Mouse (Mus musculus) G1E (cell line): ENCODE data around the gene Pcx. TPM values are rescaled to one million over a fixed set of nuclear protein-coding genes. Genes with fewer than 3 reads are reported as not detected.

ENCODE experiments used
- ATAC-seq: 2 replicates; pipeline ENCODE4 v1.8.0; 2016; ENCODE audit warnings: mild to moderate bottlenecking; ENCODE audit not compliant: insufficient number of reproducible peaks, poor library complexity, low FRiP score, severe bottlenecking; ENCODE audit errors: extremely low read depth
- DNase-seq: peaks from one replicate; pipeline ENCODE4 v3.0.0; 2012; ENCODE audit warnings: low spot score
- H3K27me3 ChIP-seq: 2 replicates; pipeline ENCODE4 v1.6.1; 2012; ENCODE audit warnings: mild to moderate bottlenecking, low read length, inconsistent platforms; ENCODE audit not compliant: insufficient read depth
- H3K36me3 ChIP-seq: replicated peaks from 2 replicates; pipeline ENCODE3; 2012; ENCODE audit warnings: mild to moderate bottlenecking, inconsistent platforms
- H3K4me1 ChIP-seq: 2 replicates; pipeline ENCODE4 v1.6.1; 2012; ENCODE audit warnings: low read depth, low read length, inconsistent platforms, mixed read lengths; ENCODE audit not compliant: insufficient read depth
- H3K4me3 ChIP-seq: 2 replicates; pipeline ENCODE4 v1.5.1; 2012; ENCODE audit warnings: low read depth, mild to moderate bottlenecking, inconsistent platforms, low read length, moderate library complexity, mixed read lengths
- H3K9me3 ChIP-seq: replicated peaks from 2 replicates; pipeline ENCODE4 v1.6.1; 2012; ENCODE audit warnings: inconsistent platforms
- CTCF ChIP-seq: IDR thresholded peaks from 2 replicates; pipeline ENCODE4 v1.5.1; 2012; ENCODE audit warnings: low read depth, low read length, inconsistent platforms, mixed read lengths
- GATA1 ChIP-seq: IDR thresholded peaks from 2 replicates; pipeline ENCODE4 v1.6.1; 2012; ENCODE audit warnings: borderline replicate concordance, low read length, inconsistent platforms, mixed read lengths
- GATA2 ChIP-seq: IDR thresholded peaks from 2 replicates; pipeline ENCODE4 v1.6.1; 2012; ENCODE audit warnings: low read depth, low read length, inconsistent platforms, borderline replicate concordance
- POLR2AphosphoS5 ChIP-seq: IDR thresholded peaks from 2 replicates; pipeline ENCODE4 v1.6.1; 2012; ENCODE audit warnings: low read depth, low read length, inconsistent platforms; ENCODE audit not compliant: insufficient replicate concordance
- TAL1 ChIP-seq: conservative IDR thresholded peaks from 2 replicates; pipeline ENCODE4 v1.6.1; 2012; ENCODE audit warnings: low read depth, low read length, inconsistent platforms, mixed read lengths
- polyA plus RNA-seq: library from polyadenylated mRNA; stranded (reverse); fragments of >175 nt; gene quantifications from 2 replicates; pipeline ENCODE4 v1.2.3, GENCODE M21; 2012
- total RNA-seq, 2 experiments: library from RNA; stranded (forward) in 1 of 2; stranded (reverse) in 1 of 2; fragments of 200-1000 nt in 1 of 2; fragments of >200 nt in 1 of 2; fragmentation: Nextera tagmentation in 1 of 2; gene quantifications; 2 replicates each; pipeline ENCODE4 v1.2.3; 2014 to 2017

Gene Pcx
- total and polyA plus RNA-seq, 3 experiments: 2.2 to 26.3 (median 12.9) TPM

DNA sequence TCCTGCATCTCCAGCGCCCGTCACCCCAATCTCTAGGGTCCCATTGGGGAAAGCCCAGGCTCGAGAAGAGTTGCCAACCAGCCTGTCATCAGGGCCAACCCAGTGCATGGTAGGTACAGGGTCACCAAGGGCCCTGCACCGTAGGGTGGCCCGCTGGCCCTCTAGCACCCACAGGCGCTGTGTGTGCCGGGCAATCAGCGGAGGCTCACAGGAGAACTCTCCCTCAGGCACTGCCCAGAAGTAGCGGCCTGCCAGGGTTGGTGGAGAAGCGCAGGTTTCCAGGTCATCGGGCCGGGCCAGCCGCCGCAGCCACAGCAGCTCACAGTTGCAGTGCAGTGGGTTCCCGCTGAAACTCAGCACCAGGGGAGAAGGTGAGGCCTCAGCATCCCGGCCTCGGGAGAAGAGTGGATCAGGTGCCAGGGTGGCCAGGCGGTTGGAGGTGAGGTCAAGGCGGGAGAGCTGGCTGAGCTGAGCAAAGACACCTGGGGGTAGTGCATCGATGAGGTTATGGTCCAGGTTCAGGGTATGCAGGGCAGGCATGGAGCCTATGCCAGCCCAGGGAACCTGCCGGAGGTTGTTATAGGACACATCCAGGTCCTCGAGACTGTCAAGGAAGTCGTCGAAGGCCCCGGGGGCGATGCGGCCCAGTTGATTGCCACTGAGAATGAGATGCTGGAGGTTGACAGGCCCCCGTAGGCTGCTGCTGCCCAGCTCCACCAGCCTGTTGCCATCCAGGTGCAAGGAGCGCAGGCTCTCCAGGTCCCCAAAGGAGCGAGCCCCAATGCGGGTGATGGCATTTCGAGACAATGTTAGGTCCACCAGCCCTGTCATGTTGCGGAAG, 103.4 kb downstream of the Pcx start:
- Histone ChIP-seq H3K4me3 (no peak overlapping the region), H3K36me3 (peaks cover 3% of the 10 kb centered on the region), H3K4me1 (peaks cover 21% of the 10 kb centered on the region), H3K27me3 (peaks cover 61% of the 10 kb centered on the region), H3K9me3 (no peaks in the 10 kb centered on the region)
- TF ChIP-seq GATA1 (no peak), CTCF (no peak), POLR2AphosphoS5 (no peak), TAL1 (no peak), GATA2 (no peak)
- ATAC-seq: no peak
- DNase-seq: no peak

DNA sequence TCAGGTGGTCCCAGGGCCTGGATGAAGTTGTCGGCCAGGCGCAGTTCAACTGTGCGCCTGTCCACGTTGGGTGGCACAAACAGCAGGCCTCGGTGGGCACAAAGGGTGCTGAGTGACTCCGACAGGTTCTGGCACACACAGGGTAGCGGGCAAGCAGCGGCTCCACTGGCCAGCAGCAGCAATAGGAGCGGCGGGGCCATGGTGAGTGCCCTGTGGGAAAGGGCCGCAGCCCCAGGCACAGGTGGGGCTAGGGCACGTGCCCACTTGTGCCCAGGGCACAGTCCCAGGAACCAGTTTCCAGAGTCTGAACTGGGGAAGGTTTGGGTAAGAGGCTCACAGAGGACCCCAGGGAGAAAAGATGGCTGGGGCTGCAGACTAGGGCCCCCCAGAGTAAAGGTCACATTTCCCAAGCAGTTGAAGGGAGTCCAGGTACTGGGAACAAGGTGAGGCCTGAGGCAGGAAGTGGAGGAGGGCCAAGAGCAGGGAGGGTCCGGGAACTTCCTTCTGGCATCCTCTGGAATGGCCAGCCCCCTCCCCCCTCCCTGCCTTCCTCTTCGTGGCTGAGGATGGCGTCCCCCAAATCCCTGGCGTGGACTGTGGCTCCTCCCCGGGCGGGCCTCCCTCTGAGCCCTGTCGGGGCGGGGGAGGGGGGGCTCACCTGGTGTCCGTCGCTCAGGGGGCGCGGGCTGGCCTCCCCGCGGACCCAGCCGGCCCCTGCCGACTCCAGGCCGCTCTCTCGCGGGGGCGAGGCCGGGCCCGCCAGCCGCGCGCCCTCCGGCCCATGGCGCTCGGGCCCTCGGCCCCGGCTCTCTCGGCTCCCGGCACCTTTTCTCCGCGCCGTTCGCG, 104.3 kb downstream of the Pcx start:
- Histone ChIP-seq H3K4me1 (peaks cover 21% of the 10 kb centered on the region), H3K9me3 (no peaks in the 10 kb centered on the region), H3K36me3 (peaks cover 10% of the 10 kb centered on the region), H3K27me3 (peaks cover 58% of the 10 kb centered on the region), H3K4me3 (peak overlapping the region; percentile 70)
- ATAC-seq (no peak), DNase-seq (no peak)
- TF ChIP-seq GATA2 (no peak), TAL1 (no peak), GATA1 (no peak), POLR2AphosphoS5 (no peak), CTCF (no peak)

DNA sequence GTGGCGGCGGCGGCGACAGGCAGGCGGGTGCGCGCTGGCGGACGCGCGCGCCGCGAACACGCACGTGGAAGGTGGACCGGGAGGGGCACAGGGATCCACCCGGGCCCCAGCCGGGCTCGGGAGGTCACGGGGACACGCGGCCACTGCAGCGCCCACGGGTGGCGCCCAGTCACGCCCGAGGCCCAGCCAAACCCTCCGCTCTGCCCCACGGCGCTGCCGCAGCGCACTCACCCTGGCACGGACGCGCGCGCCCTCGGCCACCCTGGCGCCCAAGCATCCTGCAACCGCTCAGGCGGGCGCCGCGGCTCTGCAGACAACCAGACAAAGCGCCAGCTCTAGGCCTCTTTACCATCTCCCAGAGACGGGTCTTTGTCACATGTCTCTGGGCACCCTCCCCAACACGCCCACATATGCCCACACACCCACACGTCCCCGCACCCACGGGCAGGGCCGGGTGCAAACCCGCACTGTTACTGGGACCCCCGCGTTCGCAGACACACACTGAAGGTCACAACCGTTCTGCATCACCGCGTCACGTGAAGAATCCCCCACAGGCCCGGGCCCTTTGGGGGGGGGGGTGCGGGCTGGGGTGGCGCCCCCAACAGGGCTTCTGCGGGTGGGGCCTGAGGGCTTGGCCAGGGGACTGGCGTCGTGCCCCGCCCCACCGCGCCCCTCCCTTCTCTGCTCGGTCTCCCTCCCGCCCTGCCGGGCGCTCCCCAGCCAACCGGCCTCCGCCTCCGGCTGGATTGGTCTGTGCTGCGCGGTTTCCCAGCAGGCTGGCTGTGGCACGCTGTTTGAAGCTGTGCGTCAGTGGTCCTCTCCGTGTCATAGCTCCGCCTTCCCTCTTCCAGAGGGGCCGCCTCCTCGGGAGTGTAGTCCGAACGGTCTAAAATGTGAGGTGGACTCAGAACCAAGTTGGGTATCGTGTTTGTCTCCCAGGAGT, 105.2 kb downstream of the Pcx start, which contains the start of gene Lrfn4:
Lrfn4 (minus strand) TSS at position 517 of the 943 bp plus-strand sequence.
- H3K27me3 ChIP-seq: peaks cover 52% of the 10 kb centered on the region
- peaks cover 21% of the 10 kb centered on the region for H3K4me1 ChIP-seq
- H3K9me3 ChIP-seq: no peaks in the 10 kb centered on the region
- TF ChIP-seq CTCF (no peak), TAL1 (no peak), GATA2 (no peak), GATA1 (no peak), POLR2AphosphoS5 (no peak)
- ATAC-seq (peak; percentile 54), DNase-seq (peak; percentile 79)
- peaks cover 19% of the 10 kb centered on the region for H3K36me3 ChIP-seq
- peak within 1 kb of the TSS; percentile 70 for H3K4me3 ChIP-seq

DNA sequence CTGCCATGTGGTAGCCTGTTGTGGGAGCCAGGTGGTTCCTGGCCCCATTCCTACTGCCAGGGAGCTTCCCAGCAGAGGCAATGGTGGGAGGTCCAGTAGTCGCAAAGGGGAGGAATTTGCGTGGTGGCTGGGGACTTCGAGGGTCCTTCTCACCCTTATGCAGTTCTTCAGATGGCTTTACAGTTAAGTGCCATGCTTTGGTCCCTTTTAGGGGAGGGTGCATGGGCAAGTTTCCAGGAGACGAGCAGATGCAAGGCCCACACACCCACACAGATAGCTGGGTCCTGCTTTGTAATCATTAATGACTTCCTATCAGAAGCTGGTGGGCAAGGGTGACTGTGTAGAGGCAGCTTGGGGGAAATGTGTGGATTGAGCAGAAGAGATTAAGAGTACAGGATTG, 106.3 kb downstream of the Pcx start:
- peaks cover 30% of the 10 kb centered on the region for H3K36me3 ChIP-seq
- no peak for TF ChIP-seq GATA2
- TF ChIP-seq POLR2AphosphoS5: no peak
- TF ChIP-seq CTCF: no peak
- no peak for TF ChIP-seq GATA1
- no peak for TF ChIP-seq TAL1
- H3K4me1 ChIP-seq: peaks cover 21% of the 10 kb centered on the region
- no peaks in the 10 kb centered on the region for H3K9me3 ChIP-seq
- ATAC-seq: no peak
- H3K27me3 ChIP-seq: peaks cover 49% of the 10 kb centered on the region
- H3K4me3 ChIP-seq: no peak overlapping the region
- no peak for DNase-seq

DNA sequence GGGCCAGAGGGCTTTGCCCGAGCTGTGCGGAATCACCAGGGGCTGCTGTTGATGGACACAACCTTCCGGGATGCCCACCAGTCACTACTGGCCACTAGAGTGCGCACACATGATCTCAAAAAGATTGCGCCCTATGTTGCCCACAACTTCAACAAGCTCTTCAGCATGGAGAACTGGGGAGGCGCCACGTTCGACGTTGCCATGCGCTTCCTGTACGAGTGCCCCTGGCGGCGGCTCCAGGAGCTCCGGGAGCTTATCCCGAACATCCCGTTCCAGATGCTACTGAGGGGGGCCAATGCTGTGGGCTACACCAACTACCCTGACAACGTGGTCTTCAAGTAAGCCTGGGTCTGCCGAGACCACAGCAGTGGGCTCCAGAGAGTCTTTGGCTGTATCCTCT, 107.9 kb downstream of the Pcx start:
- Histone ChIP-seq H3K36me3 (peaks cover 43% of the 10 kb centered on the region), H3K9me3 (no peaks in the 10 kb centered on the region), H3K4me3 (no peak overlapping the region), H3K4me1 (peaks cover 21% of the 10 kb centered on the region), H3K27me3 (peaks cover 46% of the 10 kb centered on the region)
- no peak for TF ChIP-seq TAL1
- no peak for ATAC-seq
- DNase-seq: no peak
